Mouse (Mus musculus): ENCODE data around the gene Tmprss11e. TPM values are rescaled to one million over a fixed set of nuclear protein-coding genes. Genes with fewer than 3 reads are reported as not detected.

The Tmprss11e gene
- polyA plus RNA-seq, 1 experiment: not detected

- no peak for DNase-seq (ENCODE audit: low read depth in 1 of 2, low spot score in 2 of 2)
- Histone ChIP-seq H3K36me3 (ENCODE audit: control insufficient read depth, insufficient read depth, low read length) (no peaks in the 10 kb centered on the region), H3K4me1 (ENCODE audit: control insufficient read depth, insufficient read depth, insufficient read length) (no peaks in the 10 kb centered on the region), H3K27ac (ENCODE audit: insufficient read depth, low read length) (no peak overlapping the region), H3K4me3 (ENCODE audit: extremely low read depth, insufficient read depth, insufficient read length) (no peak overlapping the region), H3K27me3 (ENCODE audit: control insufficient read depth, insufficient read depth, low read length) (no peaks in the 10 kb centered on the region)
- 74% methylated on average over 4 of the region's 4 CpGs for WGBS
- TF ChIP-seq CTCF (IDR thresholded peaks at IDR 0.05; ENCODE audit: extremely low read depth, insufficient read depth, insufficient read length, insufficient replicate concordance) (no peak), POLR2A (IDR thresholded peaks at IDR 0.05; ENCODE audit: low read depth, low read length) (no peak)
Observed at GRCm38 (mm10) chr5:86730587-86730986, 15.0 kb downstream of the Tmprss11e start.

GRCm38 (mm10) chr5:86728574-86728973 lies 17.0 kb downstream of the Tmprss11e start:
- H3K36me3 ChIP-seq (ENCODE audit: control insufficient read depth, insufficient read depth, low read length): no peaks in the 10 kb centered on the region
- no peaks in the 10 kb centered on the region for H3K4me1 ChIP-seq (ENCODE audit: control insufficient read depth, insufficient read depth, insufficient read length)
- no peaks in the 10 kb centered on the region for H3K27me3 ChIP-seq (ENCODE audit: control insufficient read depth, insufficient read depth, low read length)
- no peak overlapping the region for H3K4me3 ChIP-seq (ENCODE audit: extremely low read depth, insufficient read depth, insufficient read length)
- TF ChIP-seq POLR2A (IDR thresholded peaks at IDR 0.05; ENCODE audit: low read depth, low read length): no peak
- no peak for TF ChIP-seq CTCF (IDR thresholded peaks at IDR 0.05; ENCODE audit: extremely low read depth, insufficient read depth, insufficient read length, insufficient replicate concordance)
- 80% methylated on average over 6 of the region's 6 CpGs for WGBS
- no peak overlapping the region for H3K27ac ChIP-seq (ENCODE audit: insufficient read depth, low read length)
- no peak for DNase-seq (ENCODE audit: low read depth in 1 of 2, low spot score in 2 of 2)

- Histone ChIP-seq H3K36me3 (ENCODE audit: control insufficient read depth, insufficient read depth, low read length) (no peaks in the 10 kb centered on the region), H3K4me3 (ENCODE audit: extremely low read depth, insufficient read depth, insufficient read length) (no peak overlapping the region), H3K27ac (ENCODE audit: insufficient read depth, low read length) (no peak overlapping the region), H3K27me3 (ENCODE audit: control insufficient read depth, insufficient read depth, low read length) (no peaks in the 10 kb centered on the region), H3K4me1 (ENCODE audit: control insufficient read depth, insufficient read depth, insufficient read length) (no peaks in the 10 kb centered on the region)
- TF ChIP-seq POLR2A (IDR thresholded peaks at IDR 0.05; ENCODE audit: low read depth, low read length): no peak
- no peak for TF ChIP-seq CTCF (IDR thresholded peaks at IDR 0.05; ENCODE audit: extremely low read depth, insufficient read depth, insufficient read length, insufficient replicate concordance)
- no peak for DNase-seq (ENCODE audit: low read depth in 1 of 2, low spot score in 2 of 2)
- 55% methylated on average over 9 of the region's 9 CpGs for WGBS
Observed at GRCm38 (mm10) chr5:86727033-86727432, 18.6 kb downstream of the Tmprss11e start.

- no peaks in the 10 kb centered on the region for H3K36me3 ChIP-seq (ENCODE audit: control insufficient read depth, insufficient read depth, low read length)
- H3K4me3 ChIP-seq (ENCODE audit: extremely low read depth, insufficient read depth, insufficient read length): no peak overlapping the region
- no peak for TF ChIP-seq CTCF (IDR thresholded peaks at IDR 0.05; ENCODE audit: extremely low read depth, insufficient read depth, insufficient read length, insufficient replicate concordance)
- TF ChIP-seq POLR2A (IDR thresholded peaks at IDR 0.05; ENCODE audit: low read depth, low read length): no peak
- no peak overlapping the region for H3K27ac ChIP-seq (ENCODE audit: insufficient read depth, low read length)
- no peaks in the 10 kb centered on the region for H3K4me1 ChIP-seq (ENCODE audit: control insufficient read depth, insufficient read depth, insufficient read length)
- DNase-seq (ENCODE audit: low read depth in 1 of 2, low spot score in 2 of 2): no peak
- no peaks in the 10 kb centered on the region for H3K27me3 ChIP-seq (ENCODE audit: control insufficient read depth, insufficient read depth, low read length)
Observed at GRCm38 (mm10) chr5:86725021-86725420, 20.6 kb downstream of the Tmprss11e start.

GRCm38 (mm10) chr5:86722820-86723460 lies 22.7 kb downstream of the Tmprss11e start:
- WGBS: 69% methylated on average over 2 of the region's 2 CpGs
- TF ChIP-seq CTCF (IDR thresholded peaks at IDR 0.05; ENCODE audit: extremely low read depth, insufficient read depth, insufficient read length, insufficient replicate concordance): no peak
- TF ChIP-seq POLR2A (IDR thresholded peaks at IDR 0.05; ENCODE audit: low read depth, low read length): no peak
- no peak overlapping the region for H3K27ac ChIP-seq (ENCODE audit: insufficient read depth, low read length)

GRCm38 (mm10) chr5:86714967-86715366 lies 30.6 kb downstream of the Tmprss11e start:
- WGBS: 22% methylated on average over 2 of the region's 2 CpGs
- no peak overlapping the region for H3K27ac ChIP-seq (ENCODE audit: insufficient read depth, low read length)
- H3K4me3 ChIP-seq (ENCODE audit: extremely low read depth, insufficient read depth, insufficient read length): no peak overlapping the region
- H3K27me3 ChIP-seq (ENCODE audit: control insufficient read depth, insufficient read depth, low read length): no peaks in the 10 kb centered on the region
- no peaks in the 10 kb centered on the region for H3K4me1 ChIP-seq (ENCODE audit: control insufficient read depth, insufficient read depth, insufficient read length)
- DNase-seq (ENCODE audit: low read depth in 1 of 2, low spot score in 2 of 2): no peak
- H3K36me3 ChIP-seq (ENCODE audit: control insufficient read depth, insufficient read depth, low read length): no peaks in the 10 kb centered on the region
- TF ChIP-seq CTCF (IDR thresholded peaks at IDR 0.05; ENCODE audit: extremely low read depth, insufficient read depth, insufficient read length, insufficient replicate concordance): no peak
- TF ChIP-seq POLR2A (IDR thresholded peaks at IDR 0.05; ENCODE audit: low read depth, low read length): no peak

More at GRCm38 (mm10) chr5:86722820-86723460, 22.7 kb downstream of the Tmprss11e start:
- DNase-seq (ENCODE audit: low read depth in 1 of 2, low spot score in 2 of 2): no peak
- no peak overlapping the region for H3K4me3 ChIP-seq (ENCODE audit: extremely low read depth, insufficient read depth, insufficient read length)
- H3K27me3 ChIP-seq (ENCODE audit: control insufficient read depth, insufficient read depth, low read length): no peaks in the 10 kb centered on the region
- no peaks in the 10 kb centered on the region for H3K36me3 ChIP-seq (ENCODE audit: control insufficient read depth, insufficient read depth, low read length)
- H3K4me1 ChIP-seq (ENCODE audit: control insufficient read depth, insufficient read depth, insufficient read length): no peaks in the 10 kb centered on the region

GRCm38 (mm10) chr5:86704923-86705322 lies 40.7 kb downstream of the Tmprss11e start:
- no peak for TF ChIP-seq POLR2A (IDR thresholded peaks at IDR 0.05; ENCODE audit: low read depth, low read length)
- no peak overlapping the region for H3K4me3 ChIP-seq (ENCODE audit: extremely low read depth, insufficient read depth, insufficient read length)
- no peaks in the 10 kb centered on the region for H3K4me1 ChIP-seq (ENCODE audit: control insufficient read depth, insufficient read depth, insufficient read length)
- H3K27me3 ChIP-seq (ENCODE audit: control insufficient read depth, insufficient read depth, low read length): no peaks in the 10 kb centered on the region
- WGBS: 80% methylated on average over 3 of the region's 3 CpGs
- H3K36me3 ChIP-seq (ENCODE audit: control insufficient read depth, insufficient read depth, low read length): no peaks in the 10 kb centered on the region
- no peak for DNase-seq (ENCODE audit: low read depth in 1 of 2, low spot score in 2 of 2)
- no peak overlapping the region for H3K27ac ChIP-seq (ENCODE audit: insufficient read depth, low read length)
